Mouse (Mus musculus) forebrain, embryonic 11.5 days (tissue): ENCODE data around the gene Cib1. TPM values are rescaled to one million over a fixed set of nuclear protein-coding genes. Genes with fewer than 3 reads are reported as not detected.

Experiments
- ATAC-seq: fragments of 200-750 bp; cut with Nextera tagmentation; replicated peaks from 2 replicates; pipeline ENCODE4 v1.8.0; 2017; ENCODE audit warnings: moderate TSS enrichment; ENCODE audit not compliant: low FRiP score
- DNase-seq: peaks from one replicate; pipeline ENCODE4 v3.0.0-alpha.2; 2017; ENCODE audit warnings: low spot score
- H3K27ac ChIP-seq: fragments of 300-500 bp; sonication (generic); 2 replicates; pipeline ENCODE4 v1.5.1; 2014; ENCODE audit warnings: low read depth, low read length
- H3K27me3 ChIP-seq: fragments of 300-500 bp; sonication (generic); 2 replicates; pipeline ENCODE4 v1.6.1; 2014; ENCODE audit warnings: mild to moderate bottlenecking, low read length, mixed read lengths; ENCODE audit not compliant: control insufficient read depth, insufficient read depth
- H3K36me3 ChIP-seq: fragments of 300-500 bp; sonication (generic); 2 replicates; pipeline ENCODE4 v1.6.1; 2014; ENCODE audit warnings: mild to moderate bottlenecking, low read length, moderate library complexity, mixed read lengths; ENCODE audit not compliant: control insufficient read depth, insufficient read depth
- H3K4me1 ChIP-seq: fragments of 300-500 bp; sonication (generic); replicated peaks from 2 replicates; pipeline ENCODE4 v1.6.1; 2014; ENCODE audit warnings: low read length, mixed read lengths; ENCODE audit not compliant: control insufficient read depth, insufficient read depth
- H3K4me2 ChIP-seq: fragments of 300-500 bp; sonication (generic); 2 replicates; pipeline ENCODE4 v1.6.1; 2014; ENCODE audit warnings: low read depth, mild to moderate bottlenecking, low read length, moderate library complexity, mixed read lengths; ENCODE audit not compliant: severe bottlenecking
- H3K4me3 ChIP-seq: fragments of 300-500 bp; sonication (generic); 2 replicates; pipeline ENCODE4 v1.5.1; 2014; ENCODE audit warnings: low read depth, low read length
- H3K9ac ChIP-seq: fragments of 300-500 bp; sonication (generic); 2 replicates; pipeline ENCODE4 v1.6.1; 2014; ENCODE audit warnings: low read length
- H3K9me3 ChIP-seq: fragments of 300-500 bp; sonication (generic); 2 replicates; pipeline ENCODE4 v1.6.1; 2016; ENCODE audit warnings: low read length, mixed read lengths; ENCODE audit not compliant: control insufficient read depth
- WGBS: fragments of 180-500 bp; shearing (Covaris S2); extraction: QIAGEN DNeasy Blood & Tissue Kit; methylation state at CpG from one replicate; pipeline ENCODE4 v1.1.7; 2014; 5-methylcytosine and 5-hydroxymethylcytosine counted together
- polyA plus RNA-seq: library from polyadenylated mRNA; unstranded; fragments of >200 nt; fragmentation: Nextera tagmentation; extraction: Ambion mirVana; gene quantifications from 2 replicates; pipeline ENCODE4 v1.2.1, GENCODE M21; 2014

The Cib1 gene
- polyA plus RNA-seq, 1 experiment from 2014 or later, result 51.4 TPM

DNA sequence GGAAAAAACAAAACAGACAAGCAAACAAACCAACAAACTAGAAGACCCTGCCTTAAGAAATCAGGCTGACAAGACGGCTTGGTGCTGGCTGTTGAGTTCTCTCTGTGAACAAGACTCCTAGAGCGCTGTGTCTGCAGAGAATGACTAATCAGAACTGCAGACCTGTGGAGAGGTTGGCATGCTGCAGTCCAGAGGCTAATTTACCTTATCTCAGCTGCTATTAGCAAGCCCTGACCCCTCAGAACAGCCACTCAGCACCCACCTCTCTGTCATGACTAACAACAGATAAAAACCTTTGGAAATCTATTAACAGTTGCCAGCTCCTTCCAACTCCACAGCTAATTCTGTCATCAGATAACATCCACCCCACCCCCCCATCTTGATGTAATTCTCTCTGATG lies 51.5 kb downstream of the Cib1 start:
- H3K27me3 ChIP-seq, result no peaks in the 10 kb centered on the region
- no peaks in the 10 kb centered on the region; the same call in 1 of the 2 replicates for H3K4me1 ChIP-seq
- H3K36me3 ChIP-seq, result no peaks in the 10 kb centered on the region
- ATAC-seq, result no peak
- no peaks in the 10 kb centered on the region for H3K9me3 ChIP-seq
- H3K27ac ChIP-seq, result no peak overlapping the region
- DNase-seq, result no peak
- no peak overlapping the region for H3K9ac ChIP-seq
- 78% methylated on average over 2 of the region's 2 CpGs for WGBS
- no peak overlapping the region for H3K4me2 ChIP-seq
- no peak overlapping the region for H3K4me3 ChIP-seq

GRCm38 (mm10) chr7:80180202-80180601 lies 52.4 kb downstream of the Cib1 start:
- Histone ChIP-seq H3K9ac (no peak overlapping the region), H3K4me2 (no peak overlapping the region), H3K4me3 (no peak overlapping the region), H3K27me3 (no peaks in the 10 kb centered on the region), H3K4me1 (no peaks in the 10 kb centered on the region), H3K9me3 (no peaks in the 10 kb centered on the region), H3K27ac (no peak overlapping the region), H3K36me3 (no peaks in the 10 kb centered on the region)
- ATAC-seq (no peak), DNase-seq (no peak)
- WGBS, result 90% methylated on average over 3 of the region's 3 CpGs

DNA sequence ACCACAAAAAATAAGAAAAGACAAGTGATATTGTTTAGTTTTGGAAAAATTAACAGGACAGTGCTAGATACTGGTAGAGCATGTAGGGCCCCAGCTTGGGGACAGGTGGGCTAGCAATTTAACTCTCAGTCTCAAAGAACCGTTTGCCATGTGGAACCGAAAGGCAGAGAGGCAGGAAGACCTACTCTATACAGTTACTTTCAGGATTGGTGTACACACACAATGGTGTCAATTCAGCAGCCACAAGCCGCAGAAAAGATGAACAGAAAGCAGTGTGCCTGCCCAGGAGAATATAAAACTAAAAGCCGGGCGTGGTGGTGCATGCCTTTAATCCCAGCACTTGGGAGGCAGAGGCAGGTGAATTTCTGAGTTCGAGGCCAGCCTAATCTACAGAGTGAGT lies 52.8 kb downstream of the Cib1 start:
- 85% methylated on average over 6 of the region's 6 CpGs for WGBS
- no peaks in the 10 kb centered on the region for H3K4me1 ChIP-seq

GRCm38 (mm10) chr7:80179327-80179726 lies 53.3 kb downstream of the Cib1 start:
- no peaks in the 10 kb centered on the region for H3K4me1 ChIP-seq
- WGBS, result 94% methylated on average over 6 of the region's 6 CpGs
- H3K36me3 ChIP-seq, result no peaks in the 10 kb centered on the region
- no peak overlapping the region for H3K4me2 ChIP-seq
- H3K9ac ChIP-seq, result no peak overlapping the region
- DNase-seq (no peak), ATAC-seq (no peak)
- H3K27ac ChIP-seq, result no peak overlapping the region
- H3K27me3 ChIP-seq, result no peaks in the 10 kb centered on the region
- no peak overlapping the region for H3K4me3 ChIP-seq
- no peaks in the 10 kb centered on the region for H3K9me3 ChIP-seq

More for the DNA sequence above, 52.8 kb downstream of the Cib1 start:
- H3K36me3 ChIP-seq, result no peaks in the 10 kb centered on the region
- H3K4me2 ChIP-seq, result no peak overlapping the region
- H3K9me3 ChIP-seq, result no peaks in the 10 kb centered on the region
- no peak overlapping the region for H3K9ac ChIP-seq
- ATAC-seq (no peak), DNase-seq (no peak)
- no peak overlapping the region for H3K4me3 ChIP-seq
- H3K27me3 ChIP-seq, result no peaks in the 10 kb centered on the region
- no peak overlapping the region for H3K27ac ChIP-seq

GRCm38 (mm10) chr7:80178037-80178729 lies 54.4 kb downstream of the Cib1 start:
- Histone ChIP-seq H3K36me3 (no peaks in the 10 kb centered on the region), H3K4me1 (no peaks in the 10 kb centered on the region), H3K9ac (no peak overlapping the region), H3K27ac (no peak overlapping the region), H3K27me3 (no peaks in the 10 kb centered on the region), H3K4me3 (no peak overlapping the region), H3K4me2 (no peak overlapping the region), H3K9me3 (no peaks in the 10 kb centered on the region)
- no peak for DNase-seq
- ATAC-seq, result no peak
- WGBS, result 93% methylated on average over 10 of the region's 10 CpGs

GRCm38 (mm10) chr7:80177438-80177837 lies 55.2 kb downstream of the Cib1 start:
- 90% methylated on average over 3 of the region's 3 CpGs for WGBS
- ATAC-seq, result no peak
- H3K4me2 ChIP-seq, result no peak overlapping the region
- no peaks in the 10 kb centered on the region for H3K4me1 ChIP-seq
- no peaks in the 10 kb centered on the region for H3K36me3 ChIP-seq
- DNase-seq, result no peak
- no peak overlapping the region for H3K27ac ChIP-seq
- no peak overlapping the region for H3K9ac ChIP-seq
- no peaks in the 10 kb centered on the region for H3K27me3 ChIP-seq
- no peaks in the 10 kb centered on the region for H3K9me3 ChIP-seq
- H3K4me3 ChIP-seq, result no peak overlapping the region

Other genes with a start within 250 kb of the Cib1 start
- gene Zfp710, start 208.0 kb downstream of the Cib1 start, polyA plus RNA-seq, result 27.9 and 33.0 TPM in 2 replicates
- gene Idh2, start 117.4 kb downstream of the Cib1 start, polyA plus RNA-seq, result 403 and 425 TPM in 2 replicates
- 15.7 and 17.3 TPM in 2 replicates for gene Sema4b, start 46.0 kb downstream of the Cib1 start, polyA plus RNA-seq
- 5.3 and 5.7 TPM in 2 replicates for gene Gdpgp1, start 52 bp upstream of the Cib1 start, polyA plus RNA-seq
- 1.2 and 1.5 TPM in 2 replicates for gene Ttll13, start 13.6 kb upstream of the Cib1 start, polyA plus RNA-seq
- 50.4 and 53.8 TPM in 2 replicates for gene Ngrn, start 28.4 kb upstream of the Cib1 start, polyA plus RNA-seq
- 20.6 and 21.3 TPM in 2 replicates for gene Vps33b, start 36.8 kb upstream of the Cib1 start, polyA plus RNA-seq
- gene Prc1, start 61.6 kb upstream of the Cib1 start, polyA plus RNA-seq, result 263 and 281 TPM in 2 replicates
- gene Rccd1, start 91.6 kb upstream of the Cib1 start, polyA plus RNA-seq, result 16.9 and 20.2 TPM in 2 replicates
- 31.1 and 36.1 TPM in 2 replicates for gene Unc45a, start 108.2 kb upstream of the Cib1 start, polyA plus RNA-seq
- 23.8 and 31.0 TPM in 2 replicates for gene Hddc3, start 110.3 kb upstream of the Cib1 start, polyA plus RNA-seq
- 16.1 and 18.8 TPM in 2 replicates for gene Man2a2, start 138.6 kb upstream of the Cib1 start, polyA plus RNA-seq
- 7.7 and 8.3 TPM in 2 replicates for gene Fes, start 155.1 kb upstream of the Cib1 start, polyA plus RNA-seq
- gene Furin, start 172.6 kb upstream of the Cib1 start, polyA plus RNA-seq, result 6.0 and 6.2 TPM in 2 replicates